Mouse (Mus musculus) heart, embryonic 11.5 days (tissue): ENCODE data around the gene Opa3. TPM values are rescaled to one million over a fixed set of nuclear protein-coding genes. Genes with fewer than 3 reads are reported as not detected.
A peak's percentile ranks its signal among the peaks of the same experiment; 100 is the strongest.

Source experiments
- ATAC-seq: fragments of 200-750 bp; cut with Nextera tagmentation; replicated peaks from 2 replicates; pipeline ENCODE4 v1.8.0; 2017; ENCODE audit warnings: moderate library complexity; ENCODE audit not compliant: insufficient number of reproducible peaks, low FRiP score, low TSS enrichment
- H3K27ac ChIP-seq: fragments of 300-500 bp; sonication (generic); 2 replicates; pipeline ENCODE4 v1.5.1; 2014; ENCODE audit warnings: mild to moderate bottlenecking, low read depth, low read length
- H3K27me3 ChIP-seq: fragments of 300-500 bp; sonication (generic); 2 replicates; pipeline ENCODE4 v1.6.1; 2014; ENCODE audit warnings: mild to moderate bottlenecking, low read length, mixed read lengths; ENCODE audit not compliant: control insufficient read depth, insufficient read depth
- H3K36me3 ChIP-seq: fragments of 300-500 bp; sonication (generic); 2 replicates; pipeline ENCODE4 v1.6.1; 2014; ENCODE audit warnings: mild to moderate bottlenecking, low read length, moderate library complexity, mixed read lengths; ENCODE audit not compliant: control insufficient read depth, insufficient read depth
- H3K4me1 ChIP-seq: fragments of 300-500 bp; sonication (generic); 2 replicates; pipeline ENCODE4 v1.6.1; 2014; ENCODE audit warnings: low read length; ENCODE audit not compliant: control insufficient read depth, insufficient read depth
- H3K4me2 ChIP-seq: fragments of 300-500 bp; sonication (generic); 2 replicates; pipeline ENCODE4 v1.6.1; 2014; ENCODE audit warnings: mild to moderate bottlenecking, moderate library complexity
- H3K4me3 ChIP-seq: fragments of 300-500 bp; sonication (generic); 2 replicates; pipeline ENCODE4 v1.5.1; 2014; ENCODE audit warnings: low read depth, low read length
- H3K9ac ChIP-seq: fragments of 300-500 bp; sonication (generic); 2 replicates; pipeline ENCODE4 v1.6.1; 2014; ENCODE audit warnings: mild to moderate bottlenecking, low read depth, low read length, moderate library complexity
- H3K9me3 ChIP-seq: fragments of 300-500 bp; sonication (generic); replicated peaks from 2 replicates; pipeline ENCODE4 v1.6.1; 2016; ENCODE audit warnings: low read length; ENCODE audit not compliant: control insufficient read depth
- WGBS: fragments of 180-500 bp; shearing (Covaris S2); extraction: QIAGEN DNeasy Blood & Tissue Kit; methylation state at CpG from one replicate; pipeline ENCODE4 v1.1.7; 2014; ENCODE audit not compliant: insufficient replicate concordance; 5-methylcytosine and 5-hydroxymethylcytosine counted together
- polyA plus RNA-seq: library from polyadenylated mRNA; unstranded; fragments of >200 nt; fragmentation: Nextera tagmentation; extraction: Ambion mirVana; gene quantifications from 2 replicates; pipeline ENCODE4 v1.2.1, GENCODE M21; 2014

The Opa3 gene
- polyA plus RNA-seq, 1 experiment from 2014 or later: 41.6 TPM

GRCm38 (mm10) chr7:19222189-19222588, 5.9 kb upstream of the Opa3 start:
- H3K27me3 ChIP-seq: peaks cover 2% of the 10 kb centered on the region; the same call in 1 of the 2 replicates
- ATAC-seq: no peak
- no peak overlapping the region for H3K27ac ChIP-seq
- H3K4me1 ChIP-seq: peaks cover 6% of the 10 kb centered on the region
- peaks cover 3% of the 10 kb centered on the region; the same call in 1 of the 2 replicates for H3K36me3 ChIP-seq
- H3K9me3 ChIP-seq: no peaks in the 10 kb centered on the region
- H3K4me2 ChIP-seq: no peak overlapping the region
- H3K9ac ChIP-seq: no peak overlapping the region
- no peak overlapping the region for H3K4me3 ChIP-seq
- WGBS: 86% methylated on average over 16 of the region's 16 CpGs

- 82% methylated on average over 14 of the region's 14 CpGs for WGBS
- Histone ChIP-seq H3K4me2 (no peak overlapping the region), H3K9me3 (no peaks in the 10 kb centered on the region)
Observed at GRCm38 (mm10) chr7:19222875-19223274, 5.3 kb upstream of the Opa3 start.

GRCm38 (mm10) chr7:19224933-19225332, 3.2 kb upstream of the Opa3 start:
- H3K4me3 ChIP-seq: no peak overlapping the region
- no peaks in the 10 kb centered on the region for H3K9me3 ChIP-seq
- peaks cover 3% of the 10 kb centered on the region; the same call in 1 of the 2 replicates for H3K36me3 ChIP-seq
- H3K27me3 ChIP-seq: no peaks in the 10 kb centered on the region
- no peak overlapping the region; the same call in 1 of the 2 replicates for H3K27ac ChIP-seq
- ATAC-seq: no peak
- no peak overlapping the region; the same call in 1 of the 2 replicates for H3K9ac ChIP-seq
- peak overlapping the region; percentile 19 for H3K4me2 ChIP-seq
- peaks cover 14% of the 10 kb centered on the region for H3K4me1 ChIP-seq
- WGBS: 74% methylated on average over 4 of the region's 4 CpGs

More at GRCm38 (mm10) chr7:19222875-19223274, 5.3 kb upstream of the Opa3 start:
- peaks cover 7% of the 10 kb centered on the region for H3K4me1 ChIP-seq
- no peak overlapping the region for H3K27ac ChIP-seq
- no peak for ATAC-seq
- no peak overlapping the region for H3K9ac ChIP-seq
- H3K27me3 ChIP-seq: peaks cover 2% of the 10 kb centered on the region; the same call in 1 of the 2 replicates
- H3K36me3 ChIP-seq: peaks cover 3% of the 10 kb centered on the region; the same call in 1 of the 2 replicates
- no peak overlapping the region for H3K4me3 ChIP-seq

GRCm38 (mm10) chr7:19226817-19227797, 1.0 kb upstream of the Opa3 start:
- Histone ChIP-seq H3K27me3 (no peaks in the 10 kb centered on the region), H3K4me1 (peaks cover 14% of the 10 kb centered on the region), H3K9ac (peak overlapping the region; percentile 82), H3K4me3 (peak overlapping the region; percentile 62), H3K4me2 (peak overlapping the region; percentile 79), H3K9me3 (no peaks in the 10 kb centered on the region), H3K27ac (peak overlapping the region; percentile 96), H3K36me3 (peaks cover 9% of the 10 kb centered on the region; the same call in 1 of the 2 replicates)
- ATAC-seq: no peak
- WGBS: 18% methylated on average over 20 of the region's 20 CpGs

GRCm38 (mm10) chr7:19228793-19229148, 637 bp downstream of the Opa3 start:
- no peaks in the 10 kb centered on the region for H3K27me3 ChIP-seq
- ATAC-seq: no peak
- H3K9ac ChIP-seq: peak overlapping the region; percentile 91
- H3K4me2 ChIP-seq: peak overlapping the region; percentile 79
- no peaks in the 10 kb centered on the region for H3K9me3 ChIP-seq
- H3K4me3 ChIP-seq: peak overlapping the region; percentile 62
- WGBS: 0% methylated on average over 14 of the region's 14 CpGs
- peak overlapping the region; percentile 100 for H3K27ac ChIP-seq
- peaks cover 14% of the 10 kb centered on the region for H3K4me1 ChIP-seq
- peaks cover 9% of the 10 kb centered on the region; the same call in 1 of the 2 replicates for H3K36me3 ChIP-seq

- H3K27ac ChIP-seq: no peak overlapping the region
- 39% methylated on average over 5 of the region's 5 CpGs for WGBS
Observed at GRCm38 (mm10) chr7:19229404-19229803, 1.3 kb downstream of the Opa3 start.

GRCm38 (mm10) chr7:19230041-19230580, 2.0 kb downstream of the Opa3 start:
- Histone ChIP-seq H3K4me1 (peaks cover 18% of the 10 kb centered on the region), H3K36me3 (peaks cover 9% of the 10 kb centered on the region; the same call in 1 of the 2 replicates), H3K4me3 (no peak overlapping the region; the same call in 1 of the 2 replicates), H3K27ac (no peak overlapping the region), H3K4me2 (peak overlapping the region; percentile 79), H3K27me3 (no peaks in the 10 kb centered on the region), H3K9ac (peak overlapping the region; percentile 91; the same call in 1 of the 2 replicates), H3K9me3 (no peaks in the 10 kb centered on the region)
- WGBS: 93% methylated on average over 2 of the region's 2 CpGs
- ATAC-seq: no peak

More at GRCm38 (mm10) chr7:19229404-19229803, 1.3 kb downstream of the Opa3 start:
- Histone ChIP-seq H3K4me2 (peak overlapping the region; percentile 79), H3K27me3 (no peaks in the 10 kb centered on the region), H3K4me3 (peak overlapping the region; percentile 62), H3K4me1 (peaks cover 14% of the 10 kb centered on the region), H3K9ac (peak overlapping the region; percentile 91), H3K9me3 (no peaks in the 10 kb centered on the region), H3K36me3 (peaks cover 9% of the 10 kb centered on the region; the same call in 1 of the 2 replicates)
- ATAC-seq: no peak

- H3K9ac ChIP-seq: 0 out of 2 replicates have a peak overlapping the region, but pooled peaks have one; percentile 12
- no peaks in the 10 kb centered on the region for H3K27me3 ChIP-seq
- peaks cover 6% of the 10 kb centered on the region; the same call in 1 of the 2 replicates for H3K36me3 ChIP-seq
- WGBS: 92% methylated on average over 5 of the region's 5 CpGs
- no peaks in the 10 kb centered on the region for H3K9me3 ChIP-seq
- no peak overlapping the region for H3K4me2 ChIP-seq
- H3K27ac ChIP-seq: no peak overlapping the region
- H3K4me1 ChIP-seq: peaks cover 23% of the 10 kb centered on the region
- ATAC-seq: no peak
- H3K4me3 ChIP-seq: no peak overlapping the region
Observed at GRCm38 (mm10) chr7:19230899-19231298, 2.8 kb downstream of the Opa3 start.
